Mouse (Mus musculus): ENCODE results near the gene Otud4. TPM values are rescaled to one million over a fixed set of nuclear protein-coding genes. Genes with fewer than 3 reads are reported as not detected.

Gene Otud4
- total RNA-seq, 2 experiments from 2014 or later = 37.4 to 41.9 TPM

Other genes with a start within 250 kb of the Otud4 start
- gene Smad1, start 240.1 kb upstream of the Otud4 start, total RNA-seq (2021) = 10 to 100 TPM; 24.4 to 31.7 TPM
- gene Abce1, start 72.1 kb downstream of the Otud4 start, total RNA-seq (2021) = 10 to 100 TPM; 78.6 to 81.6 TPM
- gene Anapc10, start 72.2 kb downstream of the Otud4 start, total RNA-seq (2021) = 10 to 100 TPM in 1 of 2 experiments, 1 to 10 TPM in 1; 9.6 to 13.0 TPM